Comparison of ENCODE assay signal across 28 mouse cellular contexts in genomic region chr3:99147886-99148285, GRCm38 (mm10). TPM values are rescaled to one million over a fixed set of nuclear protein-coding genes. Genes with fewer than 3 reads are reported as not detected.
DNase-seq lines count a peak whose midpoint lies in the region; ATAC-seq and TF ChIP-seq lines count a peak whose summit lies in the region.
"Had no signal": no experiment of that assay in that cellular context is flagged by ENCODE, and none has a peak within 500 bp of the region (broad histone marks: within the 10 kb centered on the region; RNA-seq: fewer than 3 reads in every experiment).

No protein-coding gene starts in this region.

- H3K4me1 ChIP-seq in midbrain, embryonic 11.5 days (ENCODE audit: control insufficient read depth, insufficient read depth, low read length), result no peaks in the 10 kb centered on the region
- H3K4me1 ChIP-seq in midbrain, embryonic 16.5 days (ENCODE audit: control insufficient read depth, insufficient read depth, low read length), result no peaks in the 10 kb centered on the region
- no peaks in the 10 kb centered on the region for H3K4me1 ChIP-seq in ES-E14 (ENCODE audit: control insufficient read depth in 2 of 2, insufficient read depth in 2 of 2, low read length in 2 of 2, poor library complexity in 1 of 2)
- no peaks in the 10 kb centered on the region for H3K4me1 ChIP-seq in forebrain, embryonic 16.5 days (replicated peaks; ENCODE audit: control insufficient read depth, insufficient read depth, low read length)
- H3K4me1 ChIP-seq: embryonic facial prominence, embryonic 10.5 days; embryonic facial prominence, embryonic 13.5 days; forebrain, embryonic 12.5 days; forebrain, embryonic 15.5 days; heart, embryonic 12.5 days; heart, embryonic 15.5 days; hindbrain, embryonic 10.5 days; hindbrain, embryonic 13.5 days; intestine, embryonic 15.5 days had no signal

- H3K27me3 ChIP-seq in midbrain, embryonic 11.5 days (ENCODE audit: control insufficient read depth, insufficient read depth, low read length), result no peaks in the 10 kb centered on the region
- no peaks in the 10 kb centered on the region for H3K27me3 ChIP-seq in midbrain, embryonic 16.5 days (ENCODE audit: control insufficient read depth, insufficient read depth, low read depth, low read length)
- H3K27me3 ChIP-seq in forebrain, embryonic 16.5 days (replicated peaks; ENCODE audit: control insufficient read depth, insufficient read depth, low read length), result no peaks in the 10 kb centered on the region
- H3K27me3 ChIP-seq: embryonic facial prominence, embryonic 13.5 days; forebrain, embryonic 12.5 days; forebrain, embryonic 15.5 days; heart, embryonic 12.5 days; heart, embryonic 15.5 days; hindbrain, embryonic 13.5 days; intestine, embryonic 15.5 days had no signal

- H3K9ac ChIP-seq in midbrain, embryonic 11.5 days (ENCODE audit: low read length), result no peak overlapping the region
- H3K9ac ChIP-seq in midbrain, embryonic 16.5 days (ENCODE audit: low read depth, low read length), result no peak overlapping the region
- H3K9ac ChIP-seq in ES-E14 (ENCODE audit: insufficient read depth, low read depth, low read length, poor library complexity, severe bottlenecking), result no peak overlapping the region
- no peak overlapping the region for H3K9ac ChIP-seq in forebrain, embryonic 16.5 days (replicated peaks; ENCODE audit: low read depth, low read length)
- H3K9ac ChIP-seq: embryonic facial prominence, embryonic 13.5 days; forebrain, embryonic 12.5 days; forebrain, embryonic 15.5 days; heart, embryonic 12.5 days; heart, embryonic 15.5 days; hindbrain, embryonic 13.5 days; intestine, embryonic 15.5 days had no signal

- in situ Hi-C loops in ES-E14 (cut with MboI; ENCODE audit: low sequenced_read_pairs in 2 of 2, unreplicated experiment in 2 of 2), result no loop called here

- no peak overlapping the region for H3K4me3 ChIP-seq in midbrain, embryonic 11.5 days (ENCODE audit: low read depth, low read length)
- H3K4me3 ChIP-seq in midbrain, embryonic 16.5 days (ENCODE audit: low read depth, low read length), result no peak overlapping the region
- no peak overlapping the region for H3K4me3 ChIP-seq in ES-E14 (ENCODE audit: insufficient read depth in 1 of 2, low read depth in 1 of 2, low read length in 2 of 2, poor library complexity in 1 of 2, severe bottlenecking in 1 of 2)
- H3K4me3 ChIP-seq in forebrain, embryonic 16.5 days (replicated peaks; ENCODE audit: low read length), result no peak overlapping the region
- H3K4me3 ChIP-seq: embryonic facial prominence, embryonic 10.5 days; embryonic facial prominence, embryonic 13.5 days; erythroblast, embryonic 14.5 days; forebrain, embryonic 12.5 days; forebrain, embryonic 15.5 days; heart, embryonic 12.5 days; heart, embryonic 15.5 days; hindbrain, embryonic 10.5 days; hindbrain, embryonic 13.5 days; intestine, embryonic 15.5 days had no signal

- H3K4me2 ChIP-seq in midbrain, embryonic 11.5 days, result no peak overlapping the region
- no peak overlapping the region for H3K4me2 ChIP-seq in midbrain, embryonic 16.5 days (ENCODE audit: low read length)
- H3K4me2 ChIP-seq in forebrain, embryonic 16.5 days (ENCODE audit: low read length), result no peak overlapping the region
- H3K4me2 ChIP-seq: embryonic facial prominence, embryonic 13.5 days; forebrain, embryonic 12.5 days; forebrain, embryonic 15.5 days; heart, embryonic 12.5 days; heart, embryonic 15.5 days; hindbrain, embryonic 13.5 days; intestine, embryonic 15.5 days had no signal

- DNase-seq in adrenal gland, postnatal 25 days, result peak; percentile 9
- DNase-seq in adrenal gland, adult 8-10 months, result no peak
- DNase-seq in midbrain, embryonic 11.5 days (ENCODE audit: low spot score, missing footprints), result peak; percentile 57
- no peak for DNase-seq in ES-E14 (ENCODE audit: low read depth, low spot score)
- DNase-seq: cerebellum, adult 11 months; cerebellum, adult 2 months; cerebellum, adult 9-11 months; cerebellum, postnatal 36 days; embryo, embryonic 11 days; gastrocnemius, postnatal 25 days; heart, adult 18-20 months; heart, postnatal 10 days; heart, postnatal 36 days; kidney, adult 11 months; kidney, adult 8-10 months had no signal

- WGBS in midbrain, embryonic 11.5 days, result 78% methylated on average over 3 of the region's 3 CpGs
- WGBS in midbrain, embryonic 16.5 days, result 84% methylated on average over 3 of the region's 3 CpGs
- 80% methylated on average over 3 of the region's 3 CpGs for WGBS in forebrain, embryonic 16.5 days

- no peak for ATAC-seq in midbrain, embryonic 11.5 days (ENCODE audit: low FRiP score)
- ATAC-seq in midbrain, embryonic 16.5 days, result no peak
- ATAC-seq in forebrain, embryonic 16.5 days, result no peak
- ATAC-seq: forebrain, embryonic 15.5 days; hindbrain, embryonic 16.5 days; intestine, embryonic 15.5 days had no signal

- no peaks in the 10 kb centered on the region for H3K9me3 ChIP-seq in midbrain, embryonic 11.5 days (ENCODE audit: control insufficient read depth, low read length)
- H3K9me3 ChIP-seq in midbrain, embryonic 16.5 days (replicated peaks; ENCODE audit: control insufficient read depth, low read length, poor library complexity, severe bottlenecking), result no peaks in the 10 kb centered on the region
- no peaks in the 10 kb centered on the region for H3K9me3 ChIP-seq in ES-E14 (ENCODE audit: control insufficient read depth, insufficient read depth, low read depth, low read length)
- H3K9me3 ChIP-seq in forebrain, embryonic 16.5 days (ENCODE audit: control insufficient read depth, low read length), result no peaks in the 10 kb centered on the region
- H3K9me3 ChIP-seq: embryonic facial prominence, embryonic 10.5 days; embryonic facial prominence, embryonic 13.5 days; forebrain, embryonic 12.5 days; forebrain, embryonic 15.5 days; heart, embryonic 12.5 days; heart, embryonic 15.5 days; hindbrain, embryonic 10.5 days; hindbrain, embryonic 13.5 days; intestine, embryonic 15.5 days had no signal

- H3K27ac ChIP-seq in midbrain, embryonic 11.5 days (ENCODE audit: low read depth, low read length), result no peak overlapping the region
- H3K27ac ChIP-seq in midbrain, embryonic 16.5 days (ENCODE audit: low read length), result no peak overlapping the region
- H3K27ac ChIP-seq in ES-E14 (ENCODE audit: insufficient read depth, low read depth, low read length, poor library complexity, severe bottlenecking), result no peak overlapping the region
- H3K27ac ChIP-seq in forebrain, embryonic 16.5 days (ENCODE audit: low read length), result no peak overlapping the region
- H3K27ac ChIP-seq: embryonic facial prominence, embryonic 10.5 days; embryonic facial prominence, embryonic 13.5 days; forebrain, embryonic 12.5 days; forebrain, embryonic 15.5 days; heart, embryonic 15.5 days; hindbrain, embryonic 10.5 days; hindbrain, embryonic 13.5 days; intestine, embryonic 15.5 days had no signal

- no peaks in the 10 kb centered on the region for H3K36me3 ChIP-seq in midbrain, embryonic 11.5 days (ENCODE audit: control insufficient read depth, insufficient read depth, low read length)
- no peaks in the 10 kb centered on the region for H3K36me3 ChIP-seq in midbrain, embryonic 16.5 days (ENCODE audit: control insufficient read depth, insufficient read depth, low read length)
- H3K36me3 ChIP-seq in ES-E14 (ENCODE audit: control insufficient read depth, insufficient read depth, low read length, poor library complexity, severe bottlenecking), result no peaks in the 10 kb centered on the region
- H3K36me3 ChIP-seq in forebrain, embryonic 16.5 days (ENCODE audit: control insufficient read depth, insufficient read depth), result no peaks in the 10 kb centered on the region
- H3K36me3 ChIP-seq: embryonic facial prominence, embryonic 10.5 days; embryonic facial prominence, embryonic 13.5 days; forebrain, embryonic 12.5 days; forebrain, embryonic 15.5 days; heart, embryonic 12.5 days; heart, embryonic 15.5 days; hindbrain, embryonic 10.5 days; hindbrain, embryonic 13.5 days; intestine, embryonic 15.5 days had no signal

TF ChIP-seq in ES-E14, 5 proteins besides CTCF, POLR2A, EP300 and RAD21:
- no peak for TF ChIP-seq ZNF384 (IDR thresholded peaks at IDR 0.05; ENCODE audit: low read depth, low read length)
- peak; percentile 66 for TF ChIP-seq MAFK (IDR thresholded peaks at IDR 0.05; ENCODE audit: insufficient read depth, low read depth, low read length)

RNA-seq across cellular contexts. Expression of gene Wars2, which starts 7.0 kb away (rescaled TPM):
- total RNA-seq in adrenal gland, postnatal 25 days (2021), result 10.8 and 15.9 TPM in 2 replicates
- 10 to 100 TPM; 12.8 to 16.4 (median 14.2) TPM for total RNA-seq in adrenal gland, adult 8-10 months (2022)
- polyA plus RNA-seq in midbrain, embryonic 11.5 days (2014; fragmentation: Nextera tagmentation; extraction: Ambion mirVana), result 6.1 and 6.9 TPM in 2 replicates
- polyA plus RNA-seq in midbrain, embryonic 16.5 days (2015; fragmentation: Nextera tagmentation; extraction: Ambion mirVana), result 5.0 and 7.2 TPM in 2 replicates
- 3.6 and 4.9 TPM in 2 replicates for total RNA-seq in ES-E14 (2012; rRNA removed)
- polyA plus RNA-seq in forebrain, embryonic 16.5 days (2015; fragmentation: Nextera tagmentation; extraction: Ambion mirVana), result 6.3 and 7.6 TPM in 2 replicates

Comparison
In these comparisons a context has a peak if more than half of its experiments do, and no peak if none do; other contexts are left out.
1. DNase-seq: peak in adrenal gland, postnatal 25 days (single experiment) and midbrain, embryonic 11.5 days (single experiment); none in adrenal gland, adult 8-10 months (single experiment) and ES-E14 (single experiment).